17 mouse cellular contexts compared by ENCODE assay signal in genomic region chr16:37967415-37967814, GRCm38 (mm10). TPM values are rescaled to one million over a fixed set of nuclear protein-coding genes. Genes with fewer than 3 reads are reported as not detected.
DNase-seq lines count a peak whose midpoint lies in the region; ATAC-seq and TF ChIP-seq lines count a peak whose summit lies in the region.
"Had no signal": no experiment of that assay in that cellular context is flagged by ENCODE, and none has a peak within 500 bp of the region (broad histone marks: within the 10 kb centered on the region; RNA-seq: fewer than 3 reads in every experiment).

No protein-coding gene starts in this region.

- DNase-seq in forebrain, postnatal 0 days = no peak
- no peak for DNase-seq in forebrain, embryonic 11.5 days (ENCODE audit: low spot score)
- no peak for DNase-seq in liver, postnatal 0 days
- DNase-seq in liver = no peak
- DNase-seq in ZHBTc4 (ENCODE audit: low read depth, low spot score) = peak; percentile 75
- no peak for DNase-seq in embryonic facial prominence, embryonic 10.5 days (ENCODE audit: low spot score)
- DNase-seq in Muller cell, postnatal 12 days (ENCODE audit: inconsistent ontology term) = no peak
- DNase-seq: cerebellum, adult 11 months; cerebellum, postnatal 36 days; gastrocnemius, postnatal 10 days; kidney, postnatal 10 days; right cerebral cortex, adult 18-20 months had no signal

- peaks cover 11% of the 10 kb centered on the region; the same call in 1 of the 2 replicates for H3K4me1 ChIP-seq in forebrain, postnatal 0 days (ENCODE audit: insufficient read depth)
- H3K4me1 ChIP-seq in forebrain, embryonic 11.5 days (replicated peaks; ENCODE audit: control insufficient read depth, insufficient read depth, low read length) = 0 out of 2 replicates have a peak, but pooled peaks cover 2% of the 10 kb centered on the region
- H3K4me1 ChIP-seq in liver, postnatal 0 days (ENCODE audit: insufficient read depth) = no peaks in the 10 kb centered on the region; the same call in 1 of the 2 replicates
- 0 out of 2 replicates have a peak, but pooled peaks cover 3% of the 10 kb centered on the region for H3K4me1 ChIP-seq in E14TG2a.4 (replicated peaks; ENCODE audit: low read depth, low read length)
- H3K4me1 ChIP-seq in embryonic facial prominence, embryonic 10.5 days = peaks cover 21% of the 10 kb centered on the region

- no peaks in the 10 kb centered on the region for H3K36me3 ChIP-seq in forebrain, postnatal 0 days (ENCODE audit: insufficient read depth)
- H3K36me3 ChIP-seq in forebrain, embryonic 11.5 days (ENCODE audit: control insufficient read depth, insufficient read depth, low read length) = no peaks in the 10 kb centered on the region
- no peaks in the 10 kb centered on the region for H3K36me3 ChIP-seq in liver, postnatal 0 days (replicated peaks; ENCODE audit: insufficient read depth, low read length)
- H3K36me3 ChIP-seq in E14TG2a.4 (ENCODE audit: insufficient read depth, low read length) = no peaks in the 10 kb centered on the region
- H3K36me3 ChIP-seq in embryonic facial prominence, embryonic 10.5 days (replicated peaks) = no peaks in the 10 kb centered on the region
- H3K36me3 ChIP-seq: intestine, embryonic 15.5 days; limb, embryonic 15.5 days; midbrain, embryonic 15.5 days had no signal

- TF ChIP-seq EP300 in liver, postnatal 0 days (IDR thresholded peaks at IDR 0.05; ENCODE audit: low read depth) = no peak

- no peak overlapping the region for H3K4me3 ChIP-seq in forebrain, postnatal 0 days (ENCODE audit: low read depth, low read length)
- H3K4me3 ChIP-seq in forebrain, embryonic 11.5 days (ENCODE audit: low read depth, low read length) = no peak overlapping the region
- H3K4me3 ChIP-seq in liver, postnatal 0 days (ENCODE audit: low read depth, low read length) = no peak overlapping the region
- H3K4me3 ChIP-seq in E14TG2a.4 (replicated peaks; ENCODE audit: low read length) = no peak overlapping the region
- H3K4me3 ChIP-seq in embryonic facial prominence, embryonic 10.5 days = no peak overlapping the region
- H3K4me3 ChIP-seq: intestine, embryonic 15.5 days; limb, embryonic 15.5 days; midbrain, embryonic 15.5 days had no signal

- 73% methylated on average over 2 of the region's 2 CpGs for WGBS in forebrain, postnatal 0 days
- 70% methylated on average over 2 of the region's 2 CpGs for WGBS in forebrain, embryonic 11.5 days
- 68% methylated on average over 2 of the region's 2 CpGs for WGBS in liver, postnatal 0 days (ENCODE audit: insufficient replicate concordance)
- WGBS in embryonic facial prominence, embryonic 10.5 days = 68% methylated on average over 2 of the region's 2 CpGs

- no peak for ATAC-seq in forebrain, postnatal 0 days
- no peak for ATAC-seq in forebrain, embryonic 11.5 days (replicated peaks; ENCODE audit: low FRiP score)
- ATAC-seq in liver, postnatal 0 days = no peak
- ATAC-seq: intestine, embryonic 15.5 days; midbrain, embryonic 15.5 days had no signal

- no peaks in the 10 kb centered on the region for H3K27me3 ChIP-seq in forebrain, postnatal 0 days (ENCODE audit: insufficient read depth, low read length)
- H3K27me3 ChIP-seq in forebrain, embryonic 11.5 days (ENCODE audit: control insufficient read depth, insufficient read depth, low read length) = no peaks in the 10 kb centered on the region
- H3K27me3 ChIP-seq in liver, postnatal 0 days (ENCODE audit: insufficient read depth, low read length) = no peaks in the 10 kb centered on the region
- peaks cover 9% of the 10 kb centered on the region; the same call in 1 of the 2 replicates for H3K27me3 ChIP-seq in E14TG2a.4 (ENCODE audit: insufficient read depth, low read length)
- H3K27me3 ChIP-seq in embryonic facial prominence, embryonic 10.5 days (replicated peaks; ENCODE audit: low read depth, poor library complexity, severe bottlenecking) = no peaks in the 10 kb centered on the region
- H3K27me3 ChIP-seq: intestine, embryonic 15.5 days; limb, embryonic 15.5 days; midbrain, embryonic 15.5 days had no signal

- TF ChIP-seq CTCF in forebrain, postnatal 0 days (IDR thresholded peaks at IDR 0.05; ENCODE audit: low read depth) = peak; percentile 23
- peak; percentile 20; the same call in 1 of the 2 replicates for TF ChIP-seq CTCF in liver, postnatal 0 days (IDR thresholded peaks at IDR 0.05; ENCODE audit: low read depth)
- TF ChIP-seq CTCF in E14TG2a.4 (conservative IDR thresholded peaks at IDR 0.05; ENCODE audit: low read length) = peak; percentile 63

- no peak overlapping the region for H3K4me2 ChIP-seq in forebrain, postnatal 0 days (ENCODE audit: low read depth)
- no peak overlapping the region for H3K4me2 ChIP-seq in forebrain, embryonic 11.5 days (ENCODE audit: low read depth, low read length, severe bottlenecking)
- no peak overlapping the region for H3K4me2 ChIP-seq in liver, postnatal 0 days (ENCODE audit: low read depth, low read length)
- H3K4me2 ChIP-seq: intestine, embryonic 15.5 days; limb, embryonic 15.5 days; midbrain, embryonic 15.5 days had no signal

- no peak overlapping the region for H3K9ac ChIP-seq in forebrain, postnatal 0 days
- H3K9ac ChIP-seq in forebrain, embryonic 11.5 days (ENCODE audit: low read length) = no peak overlapping the region
- no peak overlapping the region for H3K9ac ChIP-seq in liver, postnatal 0 days (replicated peaks)
- H3K9ac ChIP-seq: intestine, embryonic 15.5 days; limb, embryonic 15.5 days; midbrain, embryonic 15.5 days had no signal

- no peaks in the 10 kb centered on the region for H3K9me3 ChIP-seq in forebrain, postnatal 0 days (ENCODE audit: low read length)
- no peaks in the 10 kb centered on the region for H3K9me3 ChIP-seq in forebrain, embryonic 11.5 days (ENCODE audit: control insufficient read depth, low read length)
- no peaks in the 10 kb centered on the region for H3K9me3 ChIP-seq in liver, postnatal 0 days (ENCODE audit: low read length)
- H3K9me3 ChIP-seq in E14TG2a.4 (ENCODE audit: low read length) = no peaks in the 10 kb centered on the region
- H3K9me3 ChIP-seq in embryonic facial prominence, embryonic 10.5 days = no peaks in the 10 kb centered on the region
- H3K9me3 ChIP-seq: intestine, embryonic 15.5 days; limb, embryonic 15.5 days; midbrain, embryonic 15.5 days had no signal

- H3K27ac ChIP-seq in forebrain, postnatal 0 days (ENCODE audit: low read depth, low read length) = no peak overlapping the region
- H3K27ac ChIP-seq in forebrain, embryonic 11.5 days (ENCODE audit: low read depth, low read length) = no peak overlapping the region
- H3K27ac ChIP-seq in liver, postnatal 0 days (ENCODE audit: low read depth) = no peak overlapping the region
- no peak overlapping the region for H3K27ac ChIP-seq in embryonic facial prominence, embryonic 10.5 days (replicated peaks)
- H3K27ac ChIP-seq: intestine, embryonic 15.5 days; limb, embryonic 15.5 days; midbrain, embryonic 15.5 days had no signal

RNA-seq across cellular contexts. Expression of gene Gpr156, which starts 51.1 kb away (rescaled TPM):
- 2.8 and 3.3 TPM in 2 replicates for total RNA-seq in forebrain, postnatal 0 days (2014; rRNA removed)
- 1.5 and 2.3 TPM in 2 replicates for polyA plus RNA-seq in forebrain, postnatal 0 days (2015; fragmentation: Nextera tagmentation; extraction: Ambion mirVana)
- 4.2 and 4.3 TPM in 2 replicates for polyA plus RNA-seq in forebrain, embryonic 11.5 days (2014; fragmentation: Nextera tagmentation; extraction: Ambion mirVana)
- 0.02 TPM in 1 of 2 replicates, not detected in the other for polyA plus RNA-seq in liver, postnatal 0 days (2015; fragmentation: Nextera tagmentation; extraction: Ambion mirVana)
- polyA plus RNA-seq in embryonic facial prominence, embryonic 10.5 days (2016; fragmentation: Nextera tagmentation; extraction: Ambion mirVana) = 0.99 and 1.2 TPM in 2 replicates
- total RNA-seq: megakaryocyte, adult 5-6 weeks had no signal
